Mouse (Mus musculus) ES-Bruce4 (cell line): ENCODE measurements around the gene Prmt1.

Source experiments
- CTCF ChIP-seq: IDR thresholded peaks from one replicate; pipeline ENCODE4 v1.8.1; 2011; ENCODE audit warnings: low read depth, low read length
- EP300 ChIP-seq: IDR thresholded peaks from 2 replicates; pipeline ENCODE4 v1.6.1; 2011; ENCODE audit warnings: low read depth, low read length; ENCODE audit not compliant: insufficient read depth
- POLR2A ChIP-seq: IDR thresholded peaks from one replicate; pipeline ENCODE4 v1.8.1; 2011; ENCODE audit warnings: low read length; ENCODE audit not compliant: insufficient read depth

DNA sequence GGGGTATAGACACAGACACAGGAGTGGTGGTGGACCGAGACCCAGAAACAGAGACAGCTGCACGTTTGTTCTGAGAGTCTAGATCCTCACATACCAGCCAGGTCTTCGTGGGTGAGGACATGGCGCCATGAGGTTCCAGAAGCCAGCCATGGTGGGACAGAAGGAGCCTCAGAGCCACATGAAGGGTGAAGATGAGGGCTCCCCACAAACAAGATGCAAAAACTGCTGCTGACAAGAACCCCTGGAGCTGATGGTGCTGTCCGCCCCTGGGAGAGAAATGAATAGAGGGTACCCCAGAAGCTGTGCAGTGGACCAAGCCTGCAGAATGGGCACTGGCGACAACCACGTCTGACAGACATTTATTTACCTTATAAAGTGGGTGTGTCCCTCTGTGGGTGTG lies 15.2 kb downstream of the Prmt1 start:
- TF ChIP-seq CTCF (no peak), POLR2A (no peak), EP300 (no peak)
